Mouse (Mus musculus): ENCODE results near the gene Prpf6. TPM values are rescaled to one million over a fixed set of nuclear protein-coding genes. Genes with fewer than 3 reads are reported as not detected.

Gene Prpf6
- 51.7 and 55.3 TPM in 2 replicates for polyA plus RNA-seq (2015; fragmentation: Nextera tagmentation; extraction: Ambion mirVana)

- DNase-seq (ENCODE audit: low spot score), result peak; percentile 67
These were observed at the start of gene Prpf6 for GRCm38 (mm10) chr2:181591528-181592085. Prpf6 (plus strand) TSS chr2:181591868.

- no peak for DNase-seq (ENCODE audit: low spot score)
These were observed 45.5 kb upstream of the Prpf6 start for GRCm38 (mm10) chr2:181546142-181546541.

GRCm38 (mm10) chr2:181548227-181548626 lies 43.4 kb upstream of the Prpf6 start:
- no peak for DNase-seq (ENCODE audit: low spot score)

DNA sequence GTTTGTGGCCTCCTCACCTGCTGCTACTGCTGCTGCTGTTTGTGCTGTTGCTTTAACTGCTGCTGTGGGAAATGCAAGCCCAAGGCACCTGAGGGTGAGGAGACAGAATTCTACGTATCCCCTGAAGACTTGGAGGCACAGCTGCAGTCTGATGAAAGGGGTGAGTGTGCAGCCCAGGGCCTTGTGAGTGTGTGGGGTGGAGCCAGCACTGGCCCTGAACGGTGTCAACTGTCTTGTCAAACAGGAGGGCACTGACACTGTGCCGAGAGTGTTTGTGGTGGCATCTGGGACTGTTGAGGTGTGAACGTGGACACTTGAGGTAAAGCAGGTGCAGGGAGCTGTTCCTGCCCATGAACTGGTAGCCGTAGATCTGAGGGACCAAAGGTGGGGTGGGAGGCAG lies 43.0 kb upstream of the Prpf6 start:
- DNase-seq (ENCODE audit: low spot score), result peak; percentile 23

- DNase-seq (ENCODE audit: low spot score), result no peak
These were observed 41.4 kb upstream of the Prpf6 start for GRCm38 (mm10) chr2:181550233-181550632.

DNA sequence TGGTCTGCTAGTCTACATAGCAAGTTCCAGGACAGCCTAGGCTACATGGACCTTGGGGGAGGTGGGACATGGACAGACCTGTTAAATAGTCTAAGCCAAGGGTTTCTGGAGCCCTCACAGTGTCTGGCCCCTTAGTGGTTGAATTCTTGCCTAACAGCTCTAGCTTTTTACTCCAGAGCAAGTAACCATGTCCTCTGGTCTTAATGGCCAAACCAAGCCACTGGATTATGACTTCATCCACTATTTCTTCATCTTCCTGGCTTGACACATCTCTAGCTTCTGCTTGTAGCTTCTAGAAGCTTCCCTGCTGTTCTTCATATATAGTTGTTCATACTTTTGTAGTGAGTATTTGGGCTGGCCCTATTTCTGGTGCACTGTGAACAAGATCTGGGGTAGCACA lies 37.9 kb upstream of the Prpf6 start:
- no peak for DNase-seq (ENCODE audit: low spot score)

DNA sequence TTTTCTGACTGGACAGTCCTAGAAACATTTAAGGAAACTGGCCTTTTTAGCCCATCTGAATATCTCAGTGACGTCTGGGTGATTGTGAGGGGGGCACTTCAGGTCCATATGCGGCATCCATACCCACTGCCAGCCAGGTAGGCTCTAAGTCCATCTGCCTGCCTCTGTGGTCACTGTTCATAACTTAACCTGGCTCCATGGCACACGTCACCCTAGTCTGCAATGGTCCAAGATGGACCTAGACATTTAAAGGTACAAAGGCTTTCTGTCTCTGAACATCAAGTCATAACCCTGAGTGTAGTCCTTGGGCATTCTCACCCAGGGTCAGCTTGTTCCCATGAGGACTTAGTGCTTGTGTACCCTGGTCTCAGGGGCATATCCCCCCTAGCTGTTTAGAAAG lies 24.3 kb upstream of the Prpf6 start:
- no peak for DNase-seq (ENCODE audit: low spot score)

DNA sequence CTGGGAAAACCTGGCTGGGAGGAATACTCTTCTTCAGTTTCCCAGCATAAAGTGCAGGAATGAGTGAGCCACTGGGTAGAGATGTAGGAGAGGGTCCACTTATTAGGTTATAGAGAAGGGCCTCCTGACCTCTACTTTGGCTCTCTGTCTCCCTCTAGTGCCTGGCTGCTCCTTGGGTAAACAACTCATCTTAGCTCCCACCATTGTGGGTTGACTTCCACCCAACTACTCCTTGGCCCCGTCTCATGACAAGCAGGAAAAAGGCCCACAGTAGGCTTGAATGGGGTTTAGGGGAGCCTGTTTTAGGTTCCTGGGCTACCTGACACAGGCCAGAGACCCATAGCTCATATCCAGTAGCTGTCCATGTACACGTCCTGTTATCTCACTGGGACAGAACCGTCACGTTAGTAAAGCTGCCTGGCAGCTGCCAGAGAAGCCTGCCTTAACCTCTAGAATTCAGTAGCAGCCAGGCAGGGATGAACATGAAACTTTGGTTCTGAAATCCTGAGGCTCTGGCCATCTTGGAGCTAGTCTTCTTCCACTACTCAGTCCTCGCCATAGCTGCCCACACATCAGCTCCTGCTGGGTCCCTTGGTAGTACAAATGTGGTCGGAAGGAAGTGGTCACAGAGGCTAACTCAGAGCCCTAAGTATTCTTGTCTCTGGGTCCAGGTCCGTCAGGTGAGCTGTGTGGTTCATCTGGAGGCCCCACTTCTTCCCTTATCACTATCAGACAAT lies 23.2 kb upstream of the Prpf6 start:
- peak; percentile 50 for DNase-seq (ENCODE audit: low spot score)

DNA sequence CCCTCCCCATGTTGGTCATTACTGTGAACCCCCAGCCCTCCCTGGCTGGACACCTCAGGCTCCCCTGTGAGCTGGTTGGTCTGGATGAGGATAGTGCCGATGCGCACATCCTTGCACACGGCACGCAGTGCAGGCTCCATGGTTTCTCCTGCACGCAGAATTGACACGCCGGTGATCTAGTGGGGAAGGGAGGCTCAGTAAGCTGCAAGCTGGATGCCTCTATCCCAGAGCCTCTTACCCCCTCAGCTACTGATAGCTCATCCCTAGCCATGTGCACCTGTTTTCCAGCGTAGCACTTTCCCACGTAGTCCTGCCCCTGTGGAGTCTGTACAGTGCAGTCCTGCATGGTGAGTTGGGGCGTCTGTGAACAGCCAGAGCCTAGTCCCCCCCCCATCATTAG lies 21.8 kb upstream of the Prpf6 start:
- no peak for DNase-seq (ENCODE audit: low spot score)

GRCm38 (mm10) chr2:181570375-181570774 lies 21.3 kb upstream of the Prpf6 start:
- DNase-seq (ENCODE audit: low spot score), result no peak

GRCm38 (mm10) chr2:181570921-181571595 lies 20.6 kb upstream of the Prpf6 start:
- DNase-seq (ENCODE audit: low spot score), result no peak

DNA sequence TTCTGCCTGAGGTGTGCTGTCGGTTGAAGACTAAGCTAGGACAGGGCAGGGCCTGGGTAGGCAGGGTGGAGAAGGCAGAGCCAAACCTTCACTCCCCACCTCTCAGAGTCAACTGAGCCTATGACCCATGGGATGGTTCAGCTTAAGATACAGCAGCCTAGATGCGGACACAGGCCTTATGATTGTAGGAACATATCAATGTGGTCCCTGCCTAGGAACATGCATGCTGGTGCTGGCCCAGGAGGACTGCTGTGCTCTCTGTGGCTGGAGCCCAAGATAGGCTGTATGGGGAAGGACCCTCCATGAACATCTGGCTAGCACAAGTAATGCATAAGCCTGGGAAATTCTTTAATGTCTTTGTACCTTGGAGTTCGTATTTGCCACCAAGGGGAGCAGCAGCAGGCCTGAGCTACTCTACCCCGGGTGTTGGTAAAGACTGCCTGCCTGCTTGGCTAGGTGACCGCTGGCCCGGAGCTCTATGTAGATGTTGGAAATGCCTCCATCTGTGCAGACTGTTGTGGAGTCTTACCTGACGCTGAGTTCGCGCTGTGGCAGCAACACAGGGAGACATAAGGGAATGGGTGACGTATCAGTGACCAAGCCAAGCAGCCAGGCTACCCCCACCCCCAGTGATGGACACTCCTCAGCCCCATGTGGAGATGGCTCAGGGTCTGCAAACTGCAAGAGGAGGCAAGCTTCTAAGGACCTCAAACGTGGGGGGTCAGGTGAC lies 19.6 kb upstream of the Prpf6 start:
- DNase-seq (ENCODE audit: low spot score), result no peak

DNA sequence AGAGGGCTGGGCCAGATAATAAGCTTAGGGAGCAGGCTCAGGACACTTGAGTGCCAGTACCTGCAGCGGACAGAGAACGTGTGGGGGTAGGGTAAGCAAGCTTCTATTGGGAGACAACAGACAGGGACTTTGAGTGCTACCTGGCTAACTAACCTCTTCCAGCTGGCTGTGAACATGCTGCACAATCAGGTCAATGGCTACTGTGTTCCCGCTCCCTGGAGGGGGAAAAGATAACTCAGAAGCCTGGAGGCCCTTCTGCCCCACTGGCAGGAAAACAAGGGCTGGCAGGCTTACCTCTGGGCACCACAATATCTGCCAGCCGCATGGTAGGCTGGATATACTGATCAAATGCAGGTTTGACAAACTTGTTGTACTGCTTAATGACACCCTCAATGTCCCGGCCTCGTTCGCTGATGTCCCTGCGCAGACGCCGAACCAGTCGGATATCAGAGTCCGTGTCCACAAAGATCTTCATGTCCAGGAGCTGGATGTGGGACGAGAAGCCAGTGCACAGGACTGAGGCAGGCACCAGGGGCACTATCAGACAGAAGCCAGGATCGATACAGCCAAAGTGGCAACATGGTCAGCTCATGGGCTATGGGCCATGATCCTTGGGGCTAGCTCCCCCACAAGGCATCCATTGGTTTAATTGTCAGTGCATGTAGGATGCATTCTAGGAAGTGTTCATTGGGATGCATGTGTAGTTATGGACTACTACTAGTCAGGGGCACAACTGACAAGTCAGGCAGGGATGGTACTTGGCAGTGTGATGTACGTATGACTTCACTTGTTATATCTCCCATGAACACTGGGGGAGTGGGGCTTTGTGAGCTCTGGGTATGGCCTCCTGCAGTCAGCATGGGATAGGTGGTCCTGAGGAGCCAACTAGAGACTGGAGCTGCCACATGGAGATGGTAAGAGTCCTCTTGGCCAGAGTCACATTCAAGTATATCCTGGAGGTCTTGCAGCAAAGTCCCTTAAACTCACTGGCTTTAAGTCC lies 18.4 kb upstream of the Prpf6 start:
- no peak for DNase-seq (ENCODE audit: low spot score)

DNA sequence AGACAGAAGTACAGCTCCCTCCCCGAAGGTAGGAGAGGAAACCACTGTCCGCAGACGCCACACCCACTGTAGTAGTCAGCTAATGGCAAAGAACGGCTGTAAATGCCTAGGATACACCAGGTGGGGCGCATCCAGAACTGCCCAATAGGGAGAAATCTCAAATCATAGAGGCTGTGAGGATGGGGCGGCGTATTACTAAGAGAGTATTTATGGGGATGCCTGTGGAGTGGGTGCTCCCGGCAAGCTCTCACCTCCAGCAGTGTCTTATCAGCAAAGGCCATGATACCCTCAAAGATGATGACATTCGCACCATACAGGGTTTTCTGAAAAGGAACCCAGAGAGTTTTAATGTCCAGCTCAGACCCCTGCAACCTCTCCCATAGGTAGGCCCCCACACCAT lies 17.7 kb upstream of the Prpf6 start:
- DNase-seq (ENCODE audit: low spot score), result no peak

DNA sequence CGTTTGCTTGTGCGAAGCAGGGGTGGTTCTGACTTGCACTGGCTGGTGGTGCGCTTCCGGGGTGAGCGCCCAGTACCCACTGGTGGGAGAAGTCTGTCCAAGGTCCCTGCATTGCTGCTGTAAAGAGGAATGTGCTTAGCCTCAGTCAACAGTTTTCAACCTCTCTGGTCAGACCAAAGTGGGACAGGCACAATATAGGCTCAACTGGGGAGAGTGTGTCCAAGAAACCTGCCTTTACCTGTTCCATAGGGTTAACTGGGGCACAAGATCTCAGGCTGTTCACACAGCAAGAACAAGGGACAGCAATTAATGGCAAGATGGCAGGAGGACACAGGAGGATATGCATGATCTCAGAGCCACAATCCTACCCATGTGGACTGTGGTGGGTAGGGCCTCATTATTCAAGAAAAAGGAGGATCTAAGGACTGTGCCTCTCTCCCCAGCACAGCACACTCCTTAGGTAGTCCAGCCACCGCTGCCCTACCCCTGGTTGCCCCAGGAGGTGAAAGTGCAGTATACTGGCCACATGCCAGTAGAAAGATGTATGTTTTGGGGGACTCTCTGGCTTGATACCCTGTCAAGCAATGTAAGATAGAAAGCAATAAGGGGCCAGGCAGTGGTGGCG lies 16.6 kb upstream of the Prpf6 start:
- no peak for DNase-seq (ENCODE audit: low spot score)

- no peak for DNase-seq (ENCODE audit: low spot score)
These were observed 15.1 kb upstream of the Prpf6 start for GRCm38 (mm10) chr2:181576613-181577012.

DNA sequence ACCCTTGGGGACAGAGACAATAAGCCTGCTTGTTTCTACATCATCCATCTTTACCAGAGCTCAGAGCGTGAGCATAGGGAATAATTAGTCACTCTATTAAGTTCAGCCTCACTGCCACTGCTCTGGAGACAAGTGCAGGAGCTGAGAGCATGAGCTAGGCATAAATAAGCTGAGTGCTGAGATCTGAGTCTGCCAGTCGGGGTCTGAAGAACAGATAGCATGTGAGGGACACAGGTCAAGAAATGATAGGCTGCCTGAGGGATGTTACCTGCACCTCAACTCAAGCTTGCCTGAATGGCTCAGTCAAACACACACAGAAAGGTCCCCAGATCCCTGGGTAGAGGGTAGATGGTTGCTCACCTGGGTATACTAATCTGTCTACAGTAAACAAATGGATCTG lies 14.5 kb upstream of the Prpf6 start:
- DNase-seq (ENCODE audit: low spot score), result no peak

DNA sequence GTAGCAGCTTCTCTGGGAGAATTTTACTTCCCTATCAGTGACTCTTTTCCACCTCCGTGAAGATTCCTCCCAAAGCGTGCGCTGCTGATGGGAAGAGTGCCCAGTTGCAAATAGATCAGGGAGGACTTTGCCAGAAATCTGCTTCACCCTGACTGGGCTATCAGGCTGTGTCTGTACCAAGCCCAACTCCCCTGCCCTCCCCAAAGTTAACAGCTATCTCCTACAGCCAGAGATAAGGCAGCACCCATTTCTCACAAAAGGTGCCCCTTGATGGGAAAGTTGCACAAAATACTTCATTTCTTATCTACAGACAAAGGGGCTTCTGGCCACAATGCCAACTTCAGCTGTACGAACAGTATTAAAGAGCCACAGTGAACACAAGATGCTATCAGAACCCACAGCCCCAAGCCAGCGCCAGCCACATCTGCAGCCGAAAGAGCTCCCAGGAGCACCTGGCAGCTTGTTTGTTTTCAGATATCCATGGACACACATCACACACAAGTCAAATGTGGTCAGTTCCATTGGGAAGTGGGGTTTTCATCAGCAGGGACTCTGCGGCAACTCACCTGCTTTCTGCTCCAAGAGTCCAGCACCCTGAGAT lies 13.6 kb upstream of the Prpf6 start:
- DNase-seq (ENCODE audit: low spot score), result no peak

DNA sequence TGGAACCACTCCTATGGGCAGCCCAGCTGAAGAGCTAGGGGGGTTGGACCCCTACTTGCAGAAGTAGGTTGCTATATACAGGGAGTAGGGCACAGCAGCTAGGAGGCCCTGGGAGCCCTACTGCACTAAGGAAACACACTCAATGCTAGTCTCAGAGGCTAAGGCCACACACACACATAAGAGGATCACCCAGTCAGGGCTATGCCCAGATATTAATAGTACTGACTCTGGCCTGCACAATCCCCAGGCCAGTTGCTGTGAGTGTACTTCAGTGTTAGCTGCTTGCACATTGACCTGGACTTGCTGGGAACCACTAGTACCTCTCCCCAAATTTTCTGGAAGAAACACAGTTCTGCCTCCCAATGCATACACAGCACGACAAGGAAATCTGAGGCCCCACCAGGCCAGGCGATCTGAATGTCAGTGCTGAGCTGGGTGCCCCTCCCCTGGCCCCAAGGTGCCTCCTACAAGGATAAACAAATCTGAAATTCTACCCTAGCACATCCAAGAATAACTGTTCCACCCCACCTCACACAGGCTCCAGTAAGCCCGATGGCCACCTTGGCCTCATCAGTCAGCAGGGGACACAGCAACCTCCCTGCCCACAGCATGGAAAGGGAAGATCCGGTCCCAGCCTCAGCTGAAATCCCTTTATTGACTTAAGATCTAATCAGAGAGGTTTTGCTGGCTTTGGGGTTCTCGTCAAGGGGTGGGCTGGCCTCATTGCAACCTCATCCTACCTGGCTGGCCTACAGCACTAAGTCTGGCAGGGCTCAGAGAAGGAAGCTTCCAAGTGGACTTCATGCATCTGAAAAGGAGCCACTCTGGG lies 12.7 kb upstream of the Prpf6 start:
- DNase-seq (ENCODE audit: low spot score), result no peak
